Mouse (Mus musculus): ENCODE results near the gene Vmn2r22.
"Not testable (repeated sequence)": the region's sequence is repeated elsewhere in the genome, so short reads cannot be mapped to it uniquely, and the experiment has no call there.

The Vmn2r22 gene

DNA sequence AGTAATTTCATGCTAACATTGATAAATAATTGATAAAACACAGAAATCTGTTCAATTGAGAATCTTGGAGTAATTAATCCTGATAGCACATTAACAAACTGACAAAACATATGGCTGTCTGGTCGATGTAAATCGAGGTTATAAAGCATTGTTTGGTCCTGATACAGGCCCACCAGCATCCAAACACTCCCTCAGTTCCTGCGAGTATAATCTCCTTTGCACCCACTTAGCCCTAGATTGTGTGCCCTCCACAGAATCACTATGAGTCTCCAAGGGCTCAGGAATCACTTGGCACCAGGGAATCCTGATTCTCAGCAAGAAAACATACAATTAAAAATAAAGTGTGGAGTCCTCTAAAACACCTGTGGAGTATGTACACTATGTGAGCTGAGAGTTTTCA is at the start of gene Vmn2r22:
Gene Vmn2r22 (minus strand): TSS at position 101 of the 400 bp plus-strand sequence.
- DNase-seq (ENCODE audit: low read depth, low spot score): not testable (repeated sequence)

DNA sequence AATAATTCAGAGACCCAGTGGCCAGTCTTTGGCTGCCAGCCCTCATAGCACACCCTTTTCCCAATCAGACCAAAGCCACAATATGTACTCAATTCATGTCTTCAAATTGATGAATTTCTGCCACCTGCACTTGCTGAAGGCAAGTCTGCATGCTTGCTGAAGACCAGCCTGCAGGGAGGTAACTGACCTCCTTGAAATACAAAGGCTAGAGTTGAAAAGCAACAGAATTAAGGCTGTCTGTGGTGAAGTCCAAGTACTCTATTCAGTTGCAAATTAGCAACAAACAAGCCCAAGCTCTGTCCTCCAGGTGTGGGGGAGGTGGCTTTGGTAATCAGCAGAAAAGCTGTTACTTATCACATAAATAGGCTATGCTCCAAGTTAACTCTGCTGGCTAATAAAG is 46.7 kb upstream of the Vmn2r22 start:
- DNase-seq (ENCODE audit: low read depth, low spot score): no peak

GRCm38 (mm10) chr6:123696639-123697038 is 46.1 kb upstream of the Vmn2r22 start:
- not testable (repeated sequence) for DNase-seq (ENCODE audit: low read depth, low spot score)

DNA sequence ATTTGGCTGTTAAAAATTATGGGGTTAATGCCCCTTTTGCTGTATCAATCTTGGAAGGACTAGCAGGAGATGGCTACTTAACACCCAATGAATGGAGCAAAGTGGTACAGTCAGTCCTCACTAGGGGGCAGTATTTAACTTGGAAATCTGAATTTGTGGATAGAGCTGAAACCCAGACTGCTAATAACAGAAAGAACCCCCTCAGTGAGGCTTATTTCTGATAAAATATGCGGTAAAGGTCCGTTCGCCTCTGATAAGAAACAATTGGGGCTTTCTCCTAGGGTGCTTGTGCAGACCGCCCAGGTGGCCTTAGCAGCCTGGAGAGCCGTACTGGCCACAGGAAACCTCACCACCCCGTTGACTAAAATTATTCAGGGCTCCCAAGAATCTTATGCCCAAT is 6.5 kb upstream of the Vmn2r22 start:
- DNase-seq (ENCODE audit: low read depth, low spot score): no peak

- not testable (repeated sequence) for DNase-seq (ENCODE audit: low read depth, low spot score)
Measured at GRCm38 (mm10) chr6:123639394-123639793, 11.1 kb downstream of the Vmn2r22 start.

- not testable (repeated sequence) for DNase-seq (ENCODE audit: low read depth, low spot score)
Measured at GRCm38 (mm10) chr6:123623784-123624183, 26.7 kb downstream of the Vmn2r22 start.

- DNase-seq (ENCODE audit: low read depth, low spot score): not testable (repeated sequence)
Measured at GRCm38 (mm10) chr6:123588368-123588767, 62.2 kb downstream of the Vmn2r22 start.

DNA sequence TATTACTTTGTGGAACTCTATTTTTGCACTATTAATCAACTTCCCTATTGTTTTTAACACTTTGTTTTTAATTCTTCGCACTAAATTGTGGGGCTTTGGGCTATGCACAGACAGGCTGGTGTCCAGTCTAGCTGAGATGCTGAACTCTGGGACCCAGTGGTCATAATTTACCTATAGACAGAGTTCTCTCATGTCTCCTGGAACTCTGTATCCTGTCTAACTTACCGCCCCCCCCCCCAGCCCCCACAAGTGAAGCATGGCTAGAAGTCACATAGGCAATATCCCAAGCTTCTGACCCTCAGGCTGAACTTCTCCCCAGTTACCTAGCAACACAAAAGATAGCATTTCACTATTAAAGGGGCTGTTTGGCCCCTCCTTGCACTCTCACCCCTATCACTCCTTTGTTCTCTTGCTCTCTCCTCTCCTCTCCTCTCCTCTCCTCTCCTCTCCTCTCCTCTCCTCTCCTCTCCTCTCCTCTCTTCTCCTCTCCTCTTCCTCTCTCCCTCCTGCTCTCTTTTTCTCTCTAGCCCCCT is 62.7 kb downstream of the Vmn2r22 start:
- not testable (repeated sequence) for DNase-seq (ENCODE audit: low read depth, low spot score)

DNA sequence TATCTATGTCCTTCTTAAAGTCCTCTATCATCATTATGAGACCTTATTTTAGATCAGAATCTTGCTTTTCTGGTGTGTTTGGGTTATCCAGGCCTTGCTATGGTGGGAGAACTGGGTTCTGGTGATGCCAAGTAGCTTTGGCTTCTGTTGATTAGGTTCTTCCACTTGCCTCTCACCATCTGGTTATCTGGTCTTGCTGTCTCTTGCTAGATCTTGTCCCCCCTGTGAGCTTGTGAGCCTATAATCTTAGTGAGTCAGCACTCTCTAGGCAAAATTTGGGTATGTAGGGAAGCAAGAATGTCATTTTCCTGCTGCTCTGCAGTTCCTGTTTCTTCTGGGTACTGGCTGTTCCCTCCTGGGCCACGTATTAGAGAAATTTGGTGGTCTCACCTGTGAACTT is 66.5 kb downstream of the Vmn2r22 start:
- DNase-seq (ENCODE audit: low read depth, low spot score): not testable (repeated sequence)

DNA sequence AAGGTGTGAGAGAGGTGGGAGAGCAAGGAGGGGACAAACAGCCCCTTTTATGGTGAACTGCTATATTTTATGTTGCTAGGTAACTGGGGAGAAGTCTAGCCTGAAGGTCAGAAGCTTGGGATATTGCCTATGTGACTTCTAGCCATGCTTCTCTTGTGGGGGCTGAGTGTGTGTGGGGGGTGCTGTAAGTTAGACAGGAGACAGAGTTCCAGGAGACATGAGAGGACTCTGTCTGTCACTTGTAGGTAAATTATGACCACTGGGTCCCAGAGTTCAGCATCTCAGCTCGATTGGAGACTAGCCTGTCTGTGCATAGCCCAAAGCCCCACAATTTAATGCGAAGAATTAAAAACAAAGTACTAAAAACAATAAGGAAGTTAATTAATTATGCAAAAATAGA is 75.8 kb downstream of the Vmn2r22 start:
- DNase-seq (ENCODE audit: low read depth, low spot score): not testable (repeated sequence)
